Comparison of ENCODE assay signal across 9 mouse cellular contexts in the genomic region with DNA sequence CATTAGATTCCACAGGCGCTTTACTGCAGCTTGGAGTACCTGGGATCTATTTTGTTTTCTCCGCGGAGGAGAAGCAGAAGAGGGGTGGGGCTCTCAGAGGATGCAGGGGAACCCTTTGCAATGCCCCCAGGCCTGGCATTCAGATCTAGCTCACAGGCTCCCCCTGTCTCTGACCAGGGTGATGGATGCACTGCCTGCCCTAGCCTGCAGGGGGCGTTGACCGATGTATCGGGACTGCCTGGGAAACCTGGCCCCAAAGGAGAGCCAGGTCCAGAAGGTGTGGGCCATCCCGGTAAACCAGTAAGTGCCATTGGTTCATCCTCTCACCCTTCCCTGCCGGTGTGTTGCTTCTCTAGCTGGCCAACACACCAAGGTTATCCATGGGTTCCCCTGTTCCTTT. TPM values are rescaled to one million over a fixed set of nuclear protein-coding genes. Genes with fewer than 3 reads are reported as not detected.
DNase-seq lines count a peak whose midpoint lies in the region; ATAC-seq and TF ChIP-seq lines count a peak whose summit lies in the region.
"Had no signal": no experiment of that assay in that cellular context is flagged by ENCODE, and none has a peak within 500 bp of the region (broad histone marks: within the 10 kb centered on the region; RNA-seq: fewer than 3 reads in every experiment).

No protein-coding gene starts in this region.

- no peak overlapping the region for H3K9ac ChIP-seq in intestine, embryonic 14.5 days (ENCODE audit: low read length)
- no peak overlapping the region for H3K9ac ChIP-seq in intestine, embryonic 16.5 days (ENCODE audit: low read depth, low read length)
- no peak overlapping the region for H3K9ac ChIP-seq in ES-E14 (ENCODE audit: insufficient read depth, low read depth, low read length, poor library complexity, severe bottlenecking)
- H3K9ac ChIP-seq in liver, embryonic 14.5 days (replicated peaks): no peak overlapping the region
- H3K9ac ChIP-seq: embryonic facial prominence, embryonic 13.5 days had no signal

- H3K4me2 ChIP-seq in intestine, embryonic 14.5 days (ENCODE audit: low read length): no peak overlapping the region
- no peak overlapping the region for H3K4me2 ChIP-seq in intestine, embryonic 16.5 days (ENCODE audit: low read depth, low read length)
- H3K4me2 ChIP-seq in liver, embryonic 14.5 days (ENCODE audit: low read depth): no peak overlapping the region
- H3K4me2 ChIP-seq: embryonic facial prominence, embryonic 13.5 days had no signal

- TF ChIP-seq CTCF in liver, embryonic 14.5 days (IDR thresholded peaks at IDR 0.05; ENCODE audit: low read depth): peak; percentile 85

- DNase-seq in intestine, embryonic 14.5 days (ENCODE audit: low spot score): no peak
- peak; percentile 78 for DNase-seq in ES-E14 (ENCODE audit: low read depth, low spot score)
- DNase-seq in c-Kit-positive CD71-positive TER-119-negative erythroid progenitor cells, embryonic 14.5 days (ENCODE audit: low read depth): peak; percentile 17
- DNase-seq in liver, embryonic 14.5 days (ENCODE audit: low read depth in 3 of 3, low spot score in 3 of 3): no peak
- DNase-seq in thymus, postnatal 36 days: peak; percentile 32 to 37
- no peak for DNase-seq in layer of hippocampus, adult 18-20 months (ENCODE audit: low spot score in 2 of 2)
- no peak for DNase-seq in right cerebral cortex, adult 2 months (ENCODE audit: low spot score in 2 of 2)

- H3K36me3 ChIP-seq in intestine, embryonic 14.5 days (ENCODE audit: control insufficient read depth, insufficient read depth, low read length): peaks cover 28% of the 10 kb centered on the region
- no peaks in the 10 kb centered on the region for H3K36me3 ChIP-seq in intestine, embryonic 16.5 days (ENCODE audit: control insufficient read depth, insufficient read depth, low read length)
- no peaks in the 10 kb centered on the region for H3K36me3 ChIP-seq in ES-E14 (ENCODE audit: control insufficient read depth, insufficient read depth, low read length, poor library complexity, severe bottlenecking)
- H3K36me3 ChIP-seq in liver, embryonic 14.5 days (replicated peaks; ENCODE audit: control insufficient read depth, insufficient read depth, low read depth): no peaks in the 10 kb centered on the region

- no peak overlapping the region for H3K4me3 ChIP-seq in intestine, embryonic 14.5 days (ENCODE audit: low read depth, low read length)
- no peak overlapping the region for H3K4me3 ChIP-seq in intestine, embryonic 16.5 days (ENCODE audit: low read length)
- H3K4me3 ChIP-seq in ES-E14 (ENCODE audit: insufficient read depth in 1 of 2, low read depth in 1 of 2, low read length in 2 of 2, poor library complexity in 1 of 2, severe bottlenecking in 1 of 2): no peak overlapping the region
- no peak overlapping the region for H3K4me3 ChIP-seq in liver, embryonic 14.5 days (ENCODE audit: insufficient read depth in 1 of 2, low read depth in 2 of 2, low read length in 2 of 2)
- H3K4me3 ChIP-seq: embryonic facial prominence, embryonic 13.5 days had no signal

- ATAC-seq in intestine, embryonic 14.5 days (replicated peaks; ENCODE audit: low FRiP score, low TSS enrichment, low read depth): peak; percentile 14; the same call in 1 of the 2 replicates
- ATAC-seq in intestine, embryonic 16.5 days: no peak
- ATAC-seq in liver, embryonic 14.5 days (ENCODE audit: insufficient read depth): no peak

- no peak overlapping the region for H3K27ac ChIP-seq in intestine, embryonic 14.5 days (ENCODE audit: low read depth)
- no peak overlapping the region for H3K27ac ChIP-seq in intestine, embryonic 16.5 days (ENCODE audit: low read length)
- H3K27ac ChIP-seq in ES-E14 (ENCODE audit: insufficient read depth, low read depth, low read length, poor library complexity, severe bottlenecking): no peak overlapping the region
- H3K27ac ChIP-seq in liver, embryonic 14.5 days: no peak overlapping the region
- H3K27ac ChIP-seq: embryonic facial prominence, embryonic 13.5 days had no signal

- H3K9me3 ChIP-seq in intestine, embryonic 14.5 days (ENCODE audit: control insufficient read depth, low read length): no peaks in the 10 kb centered on the region
- no peaks in the 10 kb centered on the region for H3K9me3 ChIP-seq in intestine, embryonic 16.5 days (ENCODE audit: control insufficient read depth, low read length)
- no peaks in the 10 kb centered on the region for H3K9me3 ChIP-seq in ES-E14 (ENCODE audit: control insufficient read depth, insufficient read depth, low read depth, low read length)
- H3K9me3 ChIP-seq in liver, embryonic 14.5 days (ENCODE audit: control insufficient read depth, low read length): no peaks in the 10 kb centered on the region
- H3K9me3 ChIP-seq: embryonic facial prominence, embryonic 13.5 days had no signal

- H3K4me1 ChIP-seq in intestine, embryonic 14.5 days (replicated peaks; ENCODE audit: control insufficient read depth, insufficient read depth, low read length): no peaks in the 10 kb centered on the region
- H3K4me1 ChIP-seq in intestine, embryonic 16.5 days (ENCODE audit: control insufficient read depth, insufficient read depth, low read length): no peaks in the 10 kb centered on the region
- no peaks in the 10 kb centered on the region for H3K4me1 ChIP-seq in ES-E14 (ENCODE audit: control insufficient read depth in 2 of 2, insufficient read depth in 2 of 2, low read length in 2 of 2, poor library complexity in 1 of 2)
- no peaks in the 10 kb centered on the region for H3K4me1 ChIP-seq in liver, embryonic 14.5 days (replicated peaks; ENCODE audit: control insufficient read depth in 2 of 2, insufficient read depth in 2 of 2, low read length in 1 of 2)

- no peak for TF ChIP-seq EP300 in liver, embryonic 14.5 days (IDR thresholded peaks at IDR 0.05; ENCODE audit: low read depth)

- in situ Hi-C loops in ES-E14 (cut with MboI; ENCODE audit: low sequenced_read_pairs in 2 of 2, unreplicated experiment in 2 of 2): no loop called here

- 12% methylated on average over 8 of the region's 8 CpGs for WGBS in intestine, embryonic 14.5 days
- WGBS in intestine, embryonic 16.5 days: 12% methylated on average over 8 of the region's 8 CpGs
- 14% methylated on average over 8 of the region's 8 CpGs for WGBS in liver, embryonic 14.5 days (ENCODE audit: insufficient replicate concordance)

- no peaks in the 10 kb centered on the region for H3K27me3 ChIP-seq in intestine, embryonic 14.5 days (replicated peaks; ENCODE audit: control insufficient read depth, insufficient read depth, low read length)
- H3K27me3 ChIP-seq in intestine, embryonic 16.5 days (replicated peaks; ENCODE audit: control insufficient read depth, insufficient read depth, low read length): no peaks in the 10 kb centered on the region
- H3K27me3 ChIP-seq in liver, embryonic 14.5 days (ENCODE audit: control insufficient read depth, insufficient read depth, low read length): no peaks in the 10 kb centered on the region
- H3K27me3 ChIP-seq: embryonic facial prominence, embryonic 13.5 days had no signal

TF ChIP-seq in ES-E14, 5 proteins besides CTCF, POLR2A, EP300 and RAD21:
- TF ChIP-seq CHD2 (IDR thresholded peaks at IDR 0.05; ENCODE audit: low read depth, low read length) (no peak), HCFC1 (IDR thresholded peaks at IDR 0.05; ENCODE audit: borderline replicate concordance, insufficient read depth, low read length) (no peak), ZNF384 (IDR thresholded peaks at IDR 0.05; ENCODE audit: low read depth, low read length) (no peak), ZC3H11A (IDR thresholded peaks at IDR 0.05; ENCODE audit: borderline replicate concordance, low read depth, low read length) (peak; percentile 31; the same call in 1 of the 2 replicates), MAFK (IDR thresholded peaks at IDR 0.05; ENCODE audit: insufficient read depth, low read depth, low read length) (no peak)

RNA-seq across cellular contexts. Expression of a gene that starts 19.2 kb away (rescaled TPM):
- 55.1 and 56.9 TPM in 2 replicates for polyA plus RNA-seq in intestine, embryonic 14.5 days (2014; fragmentation: Nextera tagmentation; extraction: Ambion mirVana)
- polyA plus RNA-seq in intestine, embryonic 16.5 days (2015; fragmentation: Nextera tagmentation; extraction: Ambion mirVana): 36.3 and 45.1 TPM in 2 replicates
- 3.1 and 4.9 TPM in 2 replicates for total RNA-seq in ES-E14 (2012; rRNA removed)
- polyA plus RNA-seq in liver, embryonic 14.5 days (2012; rRNA removed): 2.0 and 3.0 TPM in 2 replicates
- 1.5 and 2.3 TPM in 2 replicates for polyA plus RNA-seq in liver, embryonic 14.5 days (2014; fragmentation: Nextera tagmentation; extraction: Ambion mirVana)
- total RNA-seq in layer of hippocampus, adult 18-20 months (2021): 10 to 100 TPM; 11.3 to 12.2 TPM

RNA-seq across cellular contexts. Expression of a gene that starts 35.5 kb away (rescaled TPM):
- polyA plus RNA-seq in intestine, embryonic 14.5 days (2014; fragmentation: Nextera tagmentation; extraction: Ambion mirVana): 70.4 and 74.5 TPM in 2 replicates
- 81.6 and 81.7 TPM in 2 replicates for polyA plus RNA-seq in intestine, embryonic 16.5 days (2015; fragmentation: Nextera tagmentation; extraction: Ambion mirVana)
- total RNA-seq in ES-E14 (2012; rRNA removed): 25.4 and 36.2 TPM in 2 replicates
- 24.9 and 31.4 TPM in 2 replicates for polyA plus RNA-seq in liver, embryonic 14.5 days (2012; rRNA removed)
- 38.9 and 41.3 TPM in 2 replicates for polyA plus RNA-seq in liver, embryonic 14.5 days (2014; fragmentation: Nextera tagmentation; extraction: Ambion mirVana)
- total RNA-seq in layer of hippocampus, adult 18-20 months (2021): 10 to 100 TPM; 71.9 to 72.0 TPM

Comparison
In these comparisons a context has a peak if more than half of its experiments do, and no peak if none do; other contexts are left out.
1. DNase-seq: peak in ES-E14 (single experiment), c-Kit-positive CD71-positive TER-119-negative erythroid progenitor cells, embryonic 14.5 days (single experiment) and thymus, postnatal 36 days (2 of 2); none in intestine, embryonic 14.5 days (single experiment), liver, embryonic 14.5 days (0 of 3), layer of hippocampus, adult 18-20 months (0 of 2) and right cerebral cortex, adult 2 months (0 of 2).